Mouse (Mus musculus): ENCODE results near the gene Ttc21a. TPM values are rescaled to one million over a fixed set of nuclear protein-coding genes. Genes with fewer than 3 reads are reported as not detected.

Gene Ttc21a
- polyA plus RNA-seq, 1 experiment from 2014 or later = 0.04 TPM

DNA sequence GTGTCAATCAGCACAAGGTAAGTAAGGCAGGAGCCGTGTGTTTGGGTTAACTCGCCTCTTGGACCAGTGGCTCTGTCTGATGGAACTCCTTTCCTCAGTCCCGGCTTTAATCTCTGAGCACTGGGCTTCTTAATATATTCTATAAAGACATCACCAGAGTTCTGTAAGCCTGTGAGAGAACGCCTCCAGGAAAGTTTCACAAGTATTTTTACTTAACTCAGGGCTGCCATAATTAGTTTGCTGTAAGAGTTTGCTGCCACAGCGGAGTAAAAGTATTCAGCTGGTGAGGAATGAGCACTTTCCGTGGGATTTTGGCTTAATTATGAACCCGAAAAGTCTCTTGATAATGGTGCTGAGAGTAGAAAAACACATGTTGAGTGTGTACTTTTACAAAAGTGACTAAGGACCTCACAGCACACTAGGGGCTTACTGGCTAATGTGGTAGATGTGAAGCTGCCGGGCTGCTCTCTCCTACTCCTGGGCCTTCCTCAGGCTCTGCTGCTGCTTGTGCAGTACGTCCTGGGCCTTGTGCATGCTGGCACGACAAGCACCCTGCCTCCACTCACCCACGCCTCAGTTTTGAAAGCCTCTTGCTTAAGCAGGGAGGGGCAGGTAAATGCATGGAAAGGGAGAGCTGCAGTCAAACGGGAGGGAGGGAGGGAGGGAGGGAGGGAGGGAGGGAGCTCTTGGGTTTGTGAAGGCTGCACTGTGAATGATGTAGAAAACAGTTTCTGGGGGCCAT, 34.8 kb upstream of the Ttc21a start:
- H3K4me2 ChIP-seq (ENCODE audit: low read depth, low read length) = no peak overlapping the region
- H3K9me3 ChIP-seq (ENCODE audit: control insufficient read depth, low read length) = no peaks in the 10 kb centered on the region
- no peaks in the 10 kb centered on the region for H3K4me1 ChIP-seq (ENCODE audit: control insufficient read depth, insufficient read depth, low read length)
- H3K27ac ChIP-seq (ENCODE audit: low read length) = no peak overlapping the region
- H3K9ac ChIP-seq (ENCODE audit: low read depth, low read length) = no peak overlapping the region
- WGBS = 85% methylated on average over 12 of the region's 12 CpGs
- no peak for ATAC-seq
- peaks cover 17% of the 10 kb centered on the region for H3K36me3 ChIP-seq (ENCODE audit: control insufficient read depth, insufficient read depth, low read length)
- H3K27me3 ChIP-seq (replicated peaks; ENCODE audit: control insufficient read depth, insufficient read depth, low read length) = no peaks in the 10 kb centered on the region
- H3K4me3 ChIP-seq (ENCODE audit: low read length) = no peak overlapping the region

DNA sequence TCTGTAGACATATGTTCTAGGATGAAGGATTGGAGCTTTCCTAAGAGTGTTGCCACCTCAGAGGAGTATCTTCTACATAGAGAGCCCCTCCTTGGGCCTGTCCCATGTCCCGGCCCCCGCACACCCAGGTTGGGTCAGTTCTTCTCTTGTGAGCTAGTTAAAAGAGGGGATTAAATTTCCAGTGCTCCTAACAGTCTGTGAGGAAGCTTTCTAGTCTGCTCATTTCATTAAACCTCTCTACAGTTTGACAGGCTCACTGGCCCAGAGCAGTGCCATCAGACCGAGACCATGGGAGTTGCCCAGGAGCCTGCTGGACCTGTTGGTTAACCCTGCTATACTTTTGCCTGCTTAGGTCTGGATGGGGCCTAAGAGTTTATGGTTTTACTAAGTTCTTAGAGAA, 28.7 kb upstream of the Ttc21a start:
- Histone ChIP-seq H3K9me3 (ENCODE audit: control insufficient read depth, low read length) (no peaks in the 10 kb centered on the region), H3K27me3 (replicated peaks; ENCODE audit: control insufficient read depth, insufficient read depth, low read length) (no peaks in the 10 kb centered on the region)
- ATAC-seq = no peak

DNA sequence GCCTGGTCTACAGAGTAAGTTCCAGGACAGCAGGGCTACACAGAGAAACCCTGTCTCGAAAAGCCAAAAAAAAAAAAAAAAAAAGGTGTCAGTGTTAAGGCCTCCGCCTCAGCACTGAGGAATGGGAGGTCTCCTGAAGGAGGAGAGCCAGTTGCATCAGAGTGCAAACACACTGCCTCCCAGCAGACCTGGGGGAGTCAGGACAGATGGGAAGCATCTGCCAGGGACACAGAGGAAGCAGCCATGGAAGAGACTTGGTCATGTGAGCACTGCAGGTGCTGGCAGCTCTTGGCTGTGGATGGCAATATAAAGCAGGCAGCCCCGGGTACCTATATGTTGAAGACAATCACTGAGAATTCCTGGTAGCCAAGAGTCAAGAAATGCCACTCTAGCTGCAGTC, 27.5 kb upstream of the Ttc21a start:
- Histone ChIP-seq H3K4me2 (ENCODE audit: low read depth, low read length) (no peak overlapping the region), H3K9me3 (ENCODE audit: control insufficient read depth, low read length) (no peaks in the 10 kb centered on the region), H3K36me3 (ENCODE audit: control insufficient read depth, insufficient read depth, low read length) (peaks cover 34% of the 10 kb centered on the region), H3K27me3 (replicated peaks; ENCODE audit: control insufficient read depth, insufficient read depth, low read length) (no peaks in the 10 kb centered on the region), H3K27ac (ENCODE audit: low read length) (no peak overlapping the region), H3K4me3 (ENCODE audit: low read length) (no peak overlapping the region), H3K4me1 (ENCODE audit: control insufficient read depth, insufficient read depth, low read length) (no peaks in the 10 kb centered on the region), H3K9ac (ENCODE audit: low read depth, low read length) (no peak overlapping the region)
- 88% methylated on average over 3 of the region's 3 CpGs for WGBS
- no peak for ATAC-seq

More for the DNA sequence above, 28.7 kb upstream of the Ttc21a start:
- H3K4me3 ChIP-seq (ENCODE audit: low read length) = no peak overlapping the region
- H3K4me1 ChIP-seq (ENCODE audit: control insufficient read depth, insufficient read depth, low read length) = no peaks in the 10 kb centered on the region
- WGBS = 94% methylated on average over 3 of the region's 3 CpGs
- H3K36me3 ChIP-seq (ENCODE audit: control insufficient read depth, insufficient read depth, low read length) = peaks cover 37% of the 10 kb centered on the region
- H3K27ac ChIP-seq (ENCODE audit: low read length) = no peak overlapping the region
- H3K9ac ChIP-seq (ENCODE audit: low read depth, low read length) = no peak overlapping the region
- no peak overlapping the region for H3K4me2 ChIP-seq (ENCODE audit: low read depth, low read length)

DNA sequence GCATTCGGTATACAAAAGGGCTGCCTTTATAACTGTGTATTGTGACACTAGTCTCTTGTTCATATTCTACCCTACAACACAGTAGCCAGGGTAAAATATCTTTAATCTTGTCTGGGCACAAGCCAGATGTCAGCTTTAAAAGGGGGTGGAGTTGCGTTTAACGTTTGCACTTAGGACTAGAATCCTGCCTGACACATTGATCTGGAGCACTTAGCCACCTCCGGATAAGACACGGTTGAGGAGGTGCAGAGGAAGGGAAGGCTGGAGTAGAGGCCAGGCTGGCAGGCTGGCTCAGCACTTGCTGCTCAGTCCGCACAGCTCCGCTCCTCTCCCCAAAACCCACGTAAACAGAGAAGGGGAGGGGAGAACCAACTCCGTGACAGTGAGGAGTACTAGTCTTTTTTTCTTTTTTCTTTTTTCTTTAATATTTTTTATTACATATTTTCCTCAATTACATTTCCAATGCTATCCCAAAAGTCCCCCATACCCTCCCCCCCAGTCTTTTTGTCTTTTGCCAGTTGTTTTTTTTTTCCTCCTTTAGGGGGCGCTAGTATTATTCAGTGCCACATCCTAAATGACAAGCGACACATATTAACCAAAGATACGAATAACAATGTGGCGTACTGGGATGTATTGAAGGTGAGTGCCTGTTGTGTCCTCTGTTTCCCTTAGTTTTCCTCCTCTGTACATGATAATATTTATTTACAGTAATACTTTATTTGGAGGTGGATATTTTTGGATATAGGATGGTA, 24.1 kb upstream of the Ttc21a start:
- no peak overlapping the region for H3K4me2 ChIP-seq (ENCODE audit: low read depth, low read length)
- H3K27me3 ChIP-seq (replicated peaks; ENCODE audit: control insufficient read depth, insufficient read depth, low read length) = no peaks in the 10 kb centered on the region
- H3K4me1 ChIP-seq (ENCODE audit: control insufficient read depth, insufficient read depth, low read length) = no peaks in the 10 kb centered on the region
- 75% methylated on average over 13 of the region's 13 CpGs for WGBS
- no peak overlapping the region for H3K27ac ChIP-seq (ENCODE audit: low read length)
- H3K9me3 ChIP-seq (ENCODE audit: control insufficient read depth, low read length) = no peaks in the 10 kb centered on the region
- ATAC-seq = no peak
- H3K4me3 ChIP-seq (ENCODE audit: low read length) = no peak overlapping the region
- H3K36me3 ChIP-seq (ENCODE audit: control insufficient read depth, insufficient read depth, low read length) = peaks cover 25% of the 10 kb centered on the region
- H3K9ac ChIP-seq (ENCODE audit: low read depth, low read length) = no peak overlapping the region

DNA sequence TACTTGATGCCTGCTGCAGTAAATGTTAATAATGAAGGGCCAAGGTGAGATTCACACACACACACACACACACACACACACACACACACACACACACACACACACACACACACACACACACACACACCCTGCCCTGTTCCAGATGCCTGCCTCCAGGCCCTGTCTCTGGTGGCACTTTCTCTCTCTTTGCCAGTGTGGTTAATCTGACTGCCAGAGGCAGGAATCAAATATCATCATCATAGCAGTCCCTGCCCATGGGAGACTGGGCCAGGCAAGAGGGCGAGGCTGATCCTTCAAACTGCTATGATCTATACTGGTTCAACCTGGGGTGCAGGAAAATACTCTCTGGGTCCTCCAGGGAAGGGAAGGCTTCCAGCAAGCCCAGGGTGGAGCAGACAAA, 17.5 kb upstream of the Ttc21a start:
- Histone ChIP-seq H3K36me3 (ENCODE audit: control insufficient read depth, insufficient read depth, low read length) (peaks cover 18% of the 10 kb centered on the region), H3K9ac (ENCODE audit: low read depth, low read length) (no peak overlapping the region), H3K4me2 (ENCODE audit: low read depth, low read length) (no peak overlapping the region), H3K27ac (ENCODE audit: low read length) (no peak overlapping the region), H3K4me1 (ENCODE audit: control insufficient read depth, insufficient read depth, low read length) (no peaks in the 10 kb centered on the region; the same call in 1 of the 2 replicates), H3K27me3 (replicated peaks; ENCODE audit: control insufficient read depth, insufficient read depth, low read length) (no peaks in the 10 kb centered on the region), H3K4me3 (ENCODE audit: low read length) (no peak overlapping the region), H3K9me3 (ENCODE audit: control insufficient read depth, low read length) (no peaks in the 10 kb centered on the region)
- ATAC-seq = no peak
- WGBS = 91% methylated on average over 1 of the region's 1 CpGs

DNA sequence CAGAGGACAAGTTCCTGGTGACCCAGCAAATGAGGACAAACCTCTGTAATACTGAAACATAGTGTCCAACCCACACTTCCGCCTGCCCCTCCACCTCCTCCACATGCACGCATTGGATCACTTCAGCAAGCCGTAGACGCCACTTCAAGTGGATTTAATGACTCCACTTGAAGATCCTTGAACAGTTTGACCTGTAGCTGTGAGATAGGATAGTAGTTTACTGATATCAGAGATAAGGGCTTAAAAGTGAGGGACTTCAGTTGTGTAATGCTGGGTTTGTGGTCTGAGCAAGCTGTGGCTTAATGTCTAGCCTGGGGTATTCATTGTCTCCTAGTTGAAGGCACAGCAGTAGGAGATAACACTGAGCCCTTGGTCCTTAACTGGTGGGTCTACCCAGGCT, 13.9 kb upstream of the Ttc21a start:
- H3K27ac ChIP-seq (ENCODE audit: low read length) = no peak overlapping the region
- H3K4me1 ChIP-seq (ENCODE audit: control insufficient read depth, insufficient read depth, low read length) = peaks cover 3% of the 10 kb centered on the region; the same call in 1 of the 2 replicates
- no peaks in the 10 kb centered on the region for H3K27me3 ChIP-seq (replicated peaks; ENCODE audit: control insufficient read depth, insufficient read depth, low read length)
- WGBS = 85% methylated on average over 4 of the region's 4 CpGs
- H3K36me3 ChIP-seq (ENCODE audit: control insufficient read depth, insufficient read depth, low read length) = peaks cover 26% of the 10 kb centered on the region
- no peak overlapping the region for H3K4me2 ChIP-seq (ENCODE audit: low read depth, low read length)
- ATAC-seq = no peak
- no peak overlapping the region for H3K9ac ChIP-seq (ENCODE audit: low read depth, low read length)
- H3K9me3 ChIP-seq (ENCODE audit: control insufficient read depth, low read length) = no peaks in the 10 kb centered on the region
- no peak overlapping the region for H3K4me3 ChIP-seq (ENCODE audit: low read length)

DNA sequence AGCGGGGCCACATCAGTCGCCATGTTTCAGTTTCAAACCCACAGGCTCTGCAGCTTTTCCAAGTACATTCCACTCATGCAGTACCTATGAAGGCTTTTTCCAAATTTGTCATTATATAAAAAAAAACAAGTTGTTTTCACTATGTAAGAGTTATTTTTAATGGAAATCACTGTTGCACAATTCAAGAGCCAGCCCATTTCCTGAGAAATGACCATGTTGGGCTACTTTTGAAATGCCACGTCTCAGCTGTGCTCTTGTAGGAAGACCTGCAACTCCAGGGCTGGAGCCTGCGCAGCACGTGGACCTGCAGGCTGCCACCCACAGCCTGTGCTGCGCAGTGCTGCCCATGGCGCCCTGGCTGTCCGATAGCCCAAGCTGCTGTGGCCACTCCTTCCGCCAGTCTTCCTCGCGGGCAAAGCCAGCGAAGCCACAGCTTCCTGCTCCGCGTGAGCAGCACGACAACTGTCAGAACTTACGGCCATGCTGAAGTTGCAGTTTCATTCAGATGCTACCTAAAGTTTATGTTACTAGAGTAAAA, 12.2 kb upstream of the Ttc21a start:
- H3K36me3 ChIP-seq (ENCODE audit: control insufficient read depth, insufficient read depth, low read length) = peaks cover 27% of the 10 kb centered on the region
- 85% methylated on average over 16 of the region's 16 CpGs for WGBS
- H3K4me1 ChIP-seq (ENCODE audit: control insufficient read depth, insufficient read depth, low read length) = peaks cover 3% of the 10 kb centered on the region; the same call in 1 of the 2 replicates
- peak overlapping the region; percentile 41 for H3K27ac ChIP-seq (ENCODE audit: low read length)
- H3K9ac ChIP-seq (ENCODE audit: low read depth, low read length) = no peak overlapping the region
- H3K4me3 ChIP-seq (ENCODE audit: low read length) = no peak overlapping the region
- H3K9me3 ChIP-seq (ENCODE audit: control insufficient read depth, low read length) = no peaks in the 10 kb centered on the region
- no peak for ATAC-seq
- no peak overlapping the region for H3K4me2 ChIP-seq (ENCODE audit: low read depth, low read length)
- no peaks in the 10 kb centered on the region for H3K27me3 ChIP-seq (replicated peaks; ENCODE audit: control insufficient read depth, insufficient read depth, low read length)

DNA sequence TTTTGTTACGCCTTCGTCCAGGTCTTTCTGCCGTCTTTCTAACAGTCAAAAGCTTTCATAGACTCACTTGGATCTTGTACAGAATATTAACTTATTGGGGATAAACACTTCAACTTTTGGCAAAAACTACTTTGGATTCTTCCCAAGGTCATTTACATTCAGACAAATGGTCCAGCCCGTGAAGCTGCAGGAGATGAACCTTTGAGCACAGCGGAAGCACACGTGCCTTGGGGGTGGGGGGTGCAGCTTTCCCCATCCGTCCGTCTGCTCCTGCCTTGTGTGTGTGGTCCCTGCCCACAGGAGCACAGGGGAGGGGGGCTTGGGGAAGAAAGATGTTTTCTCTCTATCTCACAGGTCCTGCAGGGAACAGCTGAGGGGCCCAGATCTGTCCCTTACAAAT, 11.7 kb upstream of the Ttc21a start:
- peak; percentile 49 for ATAC-seq
- H3K27me3 ChIP-seq (replicated peaks; ENCODE audit: control insufficient read depth, insufficient read depth, low read length) = no peaks in the 10 kb centered on the region
- peaks cover 29% of the 10 kb centered on the region for H3K36me3 ChIP-seq (ENCODE audit: control insufficient read depth, insufficient read depth, low read length)
- H3K9me3 ChIP-seq (ENCODE audit: control insufficient read depth, low read length) = no peaks in the 10 kb centered on the region
- H3K27ac ChIP-seq (ENCODE audit: low read length) = peak overlapping the region; percentile 59
- no peak overlapping the region for H3K4me3 ChIP-seq (ENCODE audit: low read length)
- no peak overlapping the region for H3K4me2 ChIP-seq (ENCODE audit: low read depth, low read length)
- H3K9ac ChIP-seq (ENCODE audit: low read depth, low read length) = no peak overlapping the region
- WGBS = 55% methylated on average over 8 of the region's 8 CpGs
- peaks cover 3% of the 10 kb centered on the region; the same call in 1 of the 2 replicates for H3K4me1 ChIP-seq (ENCODE audit: control insufficient read depth, insufficient read depth, low read length)

DNA sequence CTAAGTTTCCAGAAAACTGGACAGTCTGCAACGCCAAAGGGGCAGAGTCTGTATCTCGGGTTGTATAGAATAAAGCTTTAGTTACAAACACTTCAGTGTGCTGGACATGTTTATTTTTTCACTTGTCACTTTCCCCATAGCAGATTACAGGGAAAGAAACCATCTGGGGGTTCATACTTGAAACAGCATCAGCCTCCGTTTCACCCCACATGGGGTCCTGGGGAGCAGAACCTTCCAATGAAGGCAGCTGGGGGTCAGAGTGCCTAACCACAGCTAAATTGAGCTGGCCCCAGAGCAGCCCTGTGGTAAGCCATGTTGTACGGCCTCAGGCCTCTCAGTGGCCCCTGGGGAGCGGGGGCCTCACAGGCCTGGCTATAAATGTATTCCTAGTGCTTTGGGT, 10.9 kb upstream of the Ttc21a start:
- H3K9ac ChIP-seq (ENCODE audit: low read depth, low read length) = no peak overlapping the region
- H3K27ac ChIP-seq (ENCODE audit: low read length) = peak overlapping the region; percentile 28; the same call in 1 of the 2 replicates
- H3K4me3 ChIP-seq (ENCODE audit: low read length) = no peak overlapping the region
- peak; percentile 19 for ATAC-seq
- no peaks in the 10 kb centered on the region for H3K27me3 ChIP-seq (replicated peaks; ENCODE audit: control insufficient read depth, insufficient read depth, low read length)
- no peak overlapping the region for H3K4me2 ChIP-seq (ENCODE audit: low read depth, low read length)
- H3K36me3 ChIP-seq (ENCODE audit: control insufficient read depth, insufficient read depth, low read length) = peaks cover 29% of the 10 kb centered on the region
- H3K9me3 ChIP-seq (ENCODE audit: control insufficient read depth, low read length) = no peaks in the 10 kb centered on the region
- H3K4me1 ChIP-seq (ENCODE audit: control insufficient read depth, insufficient read depth, low read length) = peaks cover 3% of the 10 kb centered on the region; the same call in 1 of the 2 replicates
- WGBS = 66% methylated on average over 5 of the region's 5 CpGs

All from intestine, embryonic 16.5 days (tissue).